Mouse (Mus musculus) CH12.LX (cell line): ENCODE data around the gene Arid1a. TPM values are rescaled to one million over a fixed set of nuclear protein-coding genes. Genes with fewer than 3 reads are reported as not detected.
A peak's percentile ranks its signal among the peaks of the same experiment; 100 is the strongest.

Experiments
- DNase-seq: peaks from one replicate; pipeline ENCODE4 v3.0.0-alpha.2; 2013; ENCODE audit errors: extremely low read depth
- H3K27ac ChIP-seq: 2 replicates; pipeline ENCODE4 v1.5.1; 2012; ENCODE audit warnings: low read depth, mild to moderate bottlenecking, control low read depth, moderate library complexity; ENCODE audit not compliant: insufficient read depth
- H3K27me3 ChIP-seq: replicated peaks from 2 replicates; pipeline ENCODE3; 2012; ENCODE audit warnings: inconsistent platforms
- H3K36me3 ChIP-seq, 2 experiments: replicated peaks in 1 of 2; 2 replicates each; pipeline versions ENCODE3 to v1.6.1; 2012; ENCODE audit warnings: inconsistent platforms in 1 of 2, low read length in 1 of 2, mild to moderate bottlenecking in 1 of 2, mixed read lengths in 1 of 2, moderate library complexity in 1 of 2; ENCODE audit not compliant: control insufficient read depth in 1 of 2, insufficient read depth in 1 of 2
- H3K4me1 ChIP-seq, 2 experiments: 2 replicates each; pipeline ENCODE4 v1.6.1; 2012; ENCODE audit warnings: inconsistent platforms in 1 of 2, moderate library complexity in 1 of 2; ENCODE audit not compliant: insufficient read depth in 2 of 2, control insufficient read depth in 1 of 2
- H3K4me2 ChIP-seq: 2 replicates; pipeline ENCODE4 v1.6.1; 2012; ENCODE audit warnings: low read depth, mild to moderate bottlenecking, control low read depth; ENCODE audit not compliant: poor library complexity, insufficient read depth, severe bottlenecking
- H3K4me3 ChIP-seq, 3 experiments: fragments of 150-350 bp in 1 of 3; sonication (generic) in 1 of 3; replicated peaks in 1 of 3; 2 replicates each; pipeline versions ENCODE3 to v1.5.1; 2011 to 2012; ENCODE audit warnings: low read depth in 2 of 3, low read length in 2 of 3, mild to moderate bottlenecking in 2 of 3, moderate library complexity in 2 of 3, control low read depth in 1 of 3, improper control_type of control experiment in 1 of 3, inconsistent platforms in 1 of 3, mixed read lengths in 1 of 3; ENCODE audit not compliant: poor library complexity in 1 of 3
- H3K79me2 ChIP-seq: replicated peaks from 2 replicates; pipeline ENCODE4 v1.6.1; 2012; ENCODE audit warnings: mild to moderate bottlenecking, moderate library complexity; ENCODE audit not compliant: control insufficient read depth, poor library complexity, insufficient read depth, severe bottlenecking; ENCODE audit errors: extremely low read depth
- H3K9ac ChIP-seq: 2 replicates; pipeline ENCODE4 v1.6.1; 2012; ENCODE audit warnings: low read depth, mild to moderate bottlenecking, control low read depth, moderate library complexity; ENCODE audit not compliant: insufficient read depth
- H3K9me3 ChIP-seq: replicated peaks from 2 replicates; pipeline ENCODE3; 2012; ENCODE audit warnings: low read length, inconsistent platforms, mixed read lengths
- CHD1 ChIP-seq: IDR thresholded peaks from 2 replicates; pipeline ENCODE4 v1.6.1; 2012; ENCODE audit warnings: low read depth, low read length, improper control_type of control experiment, inconsistent platforms
- CHD2 ChIP-seq: IDR thresholded peaks from 2 replicates; pipeline ENCODE4 v1.6.1; 2011; ENCODE audit warnings: low read length, improper control_type of control experiment
- CTCF ChIP-seq, 2 experiments: IDR thresholded peaks in 1 of 2; conservative IDR thresholded peaks in 1 of 2; 2 replicates each; pipeline ENCODE4 v1.5.1; 2011 to 2012; ENCODE audit warnings: low read depth in 2 of 2, low read length in 2 of 2, improper control_type of control experiment in 1 of 2, inconsistent platforms in 1 of 2, mild to moderate bottlenecking in 1 of 2, moderate library complexity in 1 of 2
- E2F4 ChIP-seq: IDR thresholded peaks from 2 replicates; pipeline ENCODE4 v1.6.1; 2011; ENCODE audit warnings: low read depth, low read length, improper control_type of control experiment; ENCODE audit not compliant: insufficient replicate concordance
- ETS1 ChIP-seq: conservative IDR thresholded peaks from 2 replicates; pipeline ENCODE4 v1.6.1; 2012; ENCODE audit warnings: low read depth, mild to moderate bottlenecking, inconsistent platforms, low read length, improper control_type of control experiment, moderate library complexity
- JUND ChIP-seq: conservative IDR thresholded peaks from 2 replicates; pipeline ENCODE4 v1.6.1; 2011; ENCODE audit warnings: low read depth, low read length, improper control_type of control experiment
- MAFK ChIP-seq: IDR thresholded peaks from 2 replicates; pipeline ENCODE4 v1.6.1; 2011; ENCODE audit warnings: low read length, improper control_type of control experiment; ENCODE audit not compliant: insufficient replicate concordance
- MAZ ChIP-seq: IDR thresholded peaks from 2 replicates; pipeline ENCODE4 v1.6.1; 2012; ENCODE audit warnings: low read depth, mild to moderate bottlenecking, inconsistent platforms, low read length, improper control_type of control experiment, moderate library complexity
- NELFE ChIP-seq: IDR thresholded peaks from 2 replicates; pipeline ENCODE4 v1.6.1; 2011; ENCODE audit warnings: low read depth, low read length, improper control_type of control experiment
- POLR2AphosphoS2 ChIP-seq: IDR thresholded peaks from 2 replicates; pipeline ENCODE4 v1.6.1; 2011; ENCODE audit warnings: low read depth, low read length, improper control_type of control experiment
- TBP ChIP-seq: conservative IDR thresholded peaks from 2 replicates; pipeline ENCODE4 v1.6.1; 2011; ENCODE audit warnings: low read depth, low read length, improper control_type of control experiment
- TCF12 ChIP-seq: IDR thresholded peaks from 2 replicates; pipeline ENCODE4 v1.6.1; 2014; ENCODE audit warnings: low read depth, mild to moderate bottlenecking, inconsistent platforms, low read length, improper control_type of control experiment
- UBTF ChIP-seq: IDR thresholded peaks from 2 replicates; pipeline ENCODE4 v1.6.1; 2012; ENCODE audit warnings: low read depth, mild to moderate bottlenecking, inconsistent platforms, low read length, improper control_type of control experiment, moderate library complexity
- USF2 ChIP-seq: conservative IDR thresholded peaks from 2 replicates; pipeline ENCODE4 v1.6.1; 2011; ENCODE audit warnings: low read depth, low read length, improper control_type of control experiment
- ZC3H11A ChIP-seq: IDR thresholded peaks from 2 replicates; pipeline ENCODE4 v1.6.1; 2012; ENCODE audit warnings: low read depth, mild to moderate bottlenecking, inconsistent platforms, low read length, improper control_type of control experiment
- ZMIZ1 ChIP-seq: IDR thresholded peaks from 2 replicates; pipeline ENCODE4 v1.6.1; 2012; ENCODE audit warnings: low read depth, mild to moderate bottlenecking, inconsistent platforms, low read length, improper control_type of control experiment
- dilution Hi-C: fragments of 300-500 bp; cut with MboI; formaldehyde crosslinking; loops from 2 replicates; pipeline ENCODE4 v1.14.3; 2020; ENCODE audit warnings: low sequenced_read_pairs; ENCODE audit not compliant: extremely low pct_unique_long_range_greater_than_20kb, extremely low pct_ligation_motif_present
- in situ Hi-C: fragments of 300-500 bp; cut with MboI; formaldehyde crosslinking; loops from 3 replicates; pipeline ENCODE4 v1.14.3; 2019; ENCODE audit warnings: low sequenced_read_pairs, low pct_ligation_motif_present, low pct_unique_long_range_greater_than_20kb, mixed read lengths
- polyA plus RNA-seq: library from polyadenylated mRNA; unstranded; fragments of >175 nt; gene quantifications from 2 replicates; pipeline ENCODE4 v1.2.1, GENCODE M21; 2012; ENCODE audit warnings: low read depth; ENCODE audit not compliant: insufficient read length
- total RNA-seq, 2 experiments: library from RNA; depleted of rRNA; stranded (reverse); fragments of 300-350 nt in 1 of 2; fragments of >200 nt in 1 of 2; gene quantifications; 2 replicates each; pipeline ENCODE4 v1.2.3; 2012 to 2014

Arid1a gene
- total and polyA plus RNA-seq, 3 experiments: 6.4 to 47.1 (median 19.1) TPM

DNA sequence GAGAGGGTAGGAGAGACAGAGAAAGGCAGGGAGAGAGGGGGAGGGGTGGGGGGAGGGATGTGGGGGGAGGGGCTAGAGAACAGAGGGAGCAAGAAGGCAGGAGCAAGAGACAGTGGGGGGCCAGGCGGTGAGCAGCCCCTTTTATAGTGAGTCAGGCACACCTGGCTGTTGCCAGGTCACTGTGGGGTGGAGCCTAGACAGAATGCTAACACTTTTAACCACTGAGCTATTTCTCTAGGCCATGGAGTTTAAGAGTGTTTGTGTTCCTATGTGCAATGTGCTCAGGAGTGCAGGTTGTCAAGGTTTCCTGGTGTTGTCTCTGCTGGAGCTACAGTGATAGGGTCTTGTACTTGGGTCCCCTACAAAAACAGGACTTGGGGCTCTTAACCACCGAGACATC is 97.8 kb downstream of the Arid1a start:
- Histone ChIP-seq H3K9me3 (no peaks in the 10 kb centered on the region), H3K4me2 (peak overlapping the region; percentile 86), H3K79me2 (no peaks in the 10 kb centered on the region), H3K27me3 (no peaks in the 10 kb centered on the region), H3K4me3 (peak overlapping the region in 1 of 3 experiments; percentile 36), H3K27ac (peak overlapping the region; percentile 83), H3K9ac (peak overlapping the region; percentile 71), H3K36me3 (peaks cover 3 to 10% of the 10 kb centered on the region in 2 experiments), H3K4me1 (peaks cover 25 to 64% of the 10 kb centered on the region in 2 experiments)
- DNase-seq: no peak
- TF ChIP-seq CTCF (conservative IDR thresholded peaks at IDR 0.05 in 1 of 2, IDR thresholded peaks at IDR 0.05 in 1 of 2; ENCODE audit: low read depth in 2 of 2, low read length in 2 of 2) (no peak), ZC3H11A (no peak), E2F4 (no peak), TBP (no peak), JUND (no peak), TCF12 (no peak)
- in situ Hi-C loops: no loop called here
- dilution Hi-C loops: no loop called here

DNA sequence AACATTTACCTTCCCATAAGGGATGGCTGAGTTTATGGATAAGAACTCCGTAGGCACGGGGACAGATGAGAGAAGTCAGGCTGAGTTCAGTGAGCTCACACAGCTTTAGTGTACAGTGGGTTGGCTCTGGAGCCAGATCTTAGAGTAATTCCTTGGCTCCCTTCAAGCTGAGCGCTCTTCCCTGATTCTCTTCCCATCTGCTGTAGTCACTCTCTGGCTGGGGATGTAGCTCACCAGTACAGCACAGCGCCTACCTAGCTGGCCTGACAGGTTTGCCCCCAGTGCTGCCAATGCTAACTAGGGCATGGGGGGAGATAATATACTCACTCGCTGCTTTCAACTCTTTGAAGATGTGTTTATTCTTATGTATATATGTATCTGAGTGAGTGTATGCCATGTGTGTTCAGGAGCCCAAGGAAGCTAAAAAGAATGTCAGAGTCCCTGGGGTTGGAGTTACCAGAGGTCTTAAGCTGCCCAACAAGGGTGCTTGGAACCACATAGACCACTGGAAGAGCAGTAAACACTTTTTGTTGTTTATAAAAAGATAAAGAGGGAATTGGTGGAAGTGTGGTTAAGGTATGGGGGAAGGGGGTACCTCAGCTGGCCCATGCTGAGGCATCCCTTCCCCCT is 98.6 kb downstream of the Arid1a start:
- H3K27ac ChIP-seq: 0 out of 2 replicates have a peak overlapping the region, but pooled peaks have one; percentile 20
- in situ Hi-C loops: no loop called here
- no peak overlapping the region for H3K4me3 ChIP-seq

DNA sequence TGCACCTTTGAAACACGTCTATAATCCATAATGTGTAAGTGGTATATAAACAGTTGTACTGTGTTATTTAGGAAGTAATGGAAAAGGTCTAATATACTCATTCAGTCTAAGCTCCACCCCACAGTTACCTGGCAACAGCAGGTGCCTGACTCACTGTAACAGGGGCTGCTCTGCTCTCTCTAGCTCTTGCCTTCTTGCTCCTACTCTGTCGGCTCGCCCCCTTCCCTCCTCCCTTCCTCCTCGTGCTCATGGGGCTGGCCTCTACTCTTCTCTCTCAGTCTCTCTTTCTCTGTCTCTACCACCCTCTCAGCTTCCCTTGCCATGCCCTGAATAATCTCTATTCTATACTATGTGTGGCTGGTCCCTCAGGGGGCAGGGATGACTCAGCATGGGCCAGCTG is 99.6 kb downstream of the Arid1a start:
- in situ Hi-C loops: no loop called here
- Histone ChIP-seq H3K27ac (peak overlapping the region; percentile 54), H3K9ac (no peak overlapping the region), H3K4me3 (no peak overlapping the region), H3K79me2 (no peaks in the 10 kb centered on the region), H3K4me1 (peaks cover 25 to 58% of the 10 kb centered on the region in 2 experiments), H3K36me3 (peaks cover under 1 to 4% of the 10 kb centered on the region in 2 experiments), H3K9me3 (no peaks in the 10 kb centered on the region), H3K4me2 (peak overlapping the region; percentile 10; the same call in 1 of the 2 replicates), H3K27me3 (no peaks in the 10 kb centered on the region)
- no peak for TF ChIP-seq MAZ
- no peak for TF ChIP-seq POLR2AphosphoS2
- no peak for DNase-seq
- dilution Hi-C loops: no loop called here

More for the DNA sequence above, 98.6 kb downstream of the Arid1a start:
- H3K36me3 ChIP-seq: peaks cover 3 to 10% of the 10 kb centered on the region in 2 experiments
- H3K4me1 ChIP-seq: peaks cover 25 to 64% of the 10 kb centered on the region in 2 experiments
- no peaks in the 10 kb centered on the region for H3K79me2 ChIP-seq
- TF ChIP-seq POLR2AphosphoS2 (no peak), UBTF (no peak), USF2 (no peak), MAFK (no peak), NELFE (no peak), ETS1 (no peak), CTCF (conservative IDR thresholded peaks at IDR 0.05 in 1 of 2, IDR thresholded peaks at IDR 0.05 in 1 of 2; ENCODE audit: low read depth in 2 of 2, low read length in 2 of 2) (no peak), CHD1 (no peak), MAZ (no peak), ZMIZ1 (no peak), CHD2 (no peak), ZC3H11A (no peak)
- H3K9ac ChIP-seq: no peak overlapping the region
- no peaks in the 10 kb centered on the region for H3K27me3 ChIP-seq
- DNase-seq: no peak
- no peak overlapping the region for H3K4me2 ChIP-seq
- H3K9me3 ChIP-seq: no peaks in the 10 kb centered on the region
- dilution Hi-C loops: no loop called here
